Mouse (Mus musculus): Measurements from ENCODE around the gene Btnl10. TPM values are rescaled to one million over a fixed set of nuclear protein-coding genes. Genes with fewer than 3 reads are reported as not detected.

Gene Btnl10
- polyA plus RNA-seq, 1 experiment from 2014 or later = not detected

- H3K4me1 ChIP-seq (replicated peaks) = peaks cover 60% of the 10 kb centered on the region
- peak within 1 kb of the TSS; percentile 96 for H3K4me3 ChIP-seq
- H3K36me3 ChIP-seq = peaks cover 9% of the 10 kb centered on the region
- peak within 1 kb of the TSS; percentile 100 for H3K27ac ChIP-seq
- H3K27me3 ChIP-seq = no peaks in the 10 kb centered on the region
- H3K4me2 ChIP-seq = peak within 1 kb of the TSS; percentile 91
- under 1% methylated on average over 49 of the region's 49 CpGs for WGBS
- H3K9ac ChIP-seq = peak within 1 kb of the TSS; percentile 97
- H3K9me3 ChIP-seq = no peaks in the 10 kb centered on the region
- peak; percentile 91 for ATAC-seq (ENCODE audit: low FRiP score)
Observed at GRCm38 (mm10) chr11:58954420-58955142, 36.9 kb downstream of the Btnl10 start, which contains the start of the genes Hist3h2a and Trim17. Gene Hist3h2a (plus strand): TSS chr11:58954685. Gene Trim17 (plus strand): TSS chr11:58954685.

- Histone ChIP-seq H3K36me3 (peaks cover 9% of the 10 kb centered on the region), H3K4me1 (replicated peaks) (peaks cover 63% of the 10 kb centered on the region), H3K4me3 (peak overlapping the region; percentile 96), H3K4me2 (peak overlapping the region; percentile 80), H3K9ac (peak overlapping the region; percentile 94), H3K9me3 (no peaks in the 10 kb centered on the region), H3K27me3 (no peaks in the 10 kb centered on the region), H3K27ac (peak overlapping the region; percentile 100)
- under 1% methylated on average over 20 of the region's 20 CpGs for WGBS
- ATAC-seq (ENCODE audit: low FRiP score) = no peak
Observed at GRCm38 (mm10) chr11:58955143-58955867, 37.6 kb downstream of the Btnl10 start.

- H3K4me3 ChIP-seq = peak overlapping the region; percentile 96
- H3K9me3 ChIP-seq = no peaks in the 10 kb centered on the region
- H3K4me2 ChIP-seq = peak overlapping the region; percentile 80
- H3K36me3 ChIP-seq = peaks cover 9% of the 10 kb centered on the region
- 27% methylated on average over 8 of the region's 8 CpGs for WGBS
- peak overlapping the region; percentile 94 for H3K9ac ChIP-seq
- ATAC-seq (ENCODE audit: low FRiP score) = no peak
- peaks cover 60% of the 10 kb centered on the region for H3K4me1 ChIP-seq (replicated peaks)
- H3K27me3 ChIP-seq = no peaks in the 10 kb centered on the region
- H3K27ac ChIP-seq = peak overlapping the region; percentile 100
Observed at GRCm38 (mm10) chr11:58955868-58956257, 38.2 kb downstream of the Btnl10 start.

- Histone ChIP-seq H3K4me3 (peak overlapping the region; percentile 96), H3K9me3 (no peaks in the 10 kb centered on the region), H3K4me1 (replicated peaks) (peaks cover 45% of the 10 kb centered on the region), H3K36me3 (peaks cover 9% of the 10 kb centered on the region), H3K27ac (peak overlapping the region; percentile 13; the same call in 1 of the 2 replicates), H3K9ac (peak overlapping the region; percentile 94), H3K4me2 (peak overlapping the region; percentile 80), H3K27me3 (peaks cover 8% of the 10 kb centered on the region; the same call in 1 of the 2 replicates)
- 76% methylated on average over 5 of the region's 5 CpGs for WGBS
- no peak for ATAC-seq (ENCODE audit: low FRiP score)
Observed at GRCm38 (mm10) chr11:58957226-58957914, 39.7 kb downstream of the Btnl10 start.

- 79% methylated on average over 6 of the region's 6 CpGs for WGBS
- no peaks in the 10 kb centered on the region for H3K9me3 ChIP-seq
- H3K4me2 ChIP-seq = peak overlapping the region; percentile 80
- H3K4me3 ChIP-seq = peak overlapping the region; percentile 96; the same call in 1 of the 2 replicates
- H3K27ac ChIP-seq = no peak overlapping the region
- no peak overlapping the region; the same call in 1 of the 2 replicates for H3K9ac ChIP-seq
- H3K27me3 ChIP-seq = peaks cover 8% of the 10 kb centered on the region; the same call in 1 of the 2 replicates
- ATAC-seq (ENCODE audit: low FRiP score) = no peak
- peaks cover 43% of the 10 kb centered on the region for H3K4me1 ChIP-seq (replicated peaks)
- H3K36me3 ChIP-seq = peaks cover 9% of the 10 kb centered on the region
Observed at GRCm38 (mm10) chr11:58958536-58958935, 40.8 kb downstream of the Btnl10 start.

- 36% methylated on average over 15 of the region's 15 CpGs for WGBS
- H3K9me3 ChIP-seq = no peaks in the 10 kb centered on the region
- H3K27ac ChIP-seq = peak overlapping the region; percentile 88
- peak overlapping the region; percentile 80 for H3K4me2 ChIP-seq
- no peak for ATAC-seq (ENCODE audit: low FRiP score)
- peaks cover 45% of the 10 kb centered on the region for H3K4me1 ChIP-seq (replicated peaks)
- peak overlapping the region; percentile 70 for H3K9ac ChIP-seq
- H3K36me3 ChIP-seq = peaks cover 9% of the 10 kb centered on the region
- H3K4me3 ChIP-seq = peak overlapping the region; percentile 49
- peaks cover 8% of the 10 kb centered on the region; the same call in 1 of the 2 replicates for H3K27me3 ChIP-seq
Observed at GRCm38 (mm10) chr11:58959186-58959825, 41.6 kb downstream of the Btnl10 start.

GRCm38 (mm10) chr11:58959921-58960465 is 42.3 kb downstream of the Btnl10 start:
- ATAC-seq (ENCODE audit: low FRiP score) = peak; percentile 85
- peaks cover 48% of the 10 kb centered on the region for H3K4me1 ChIP-seq (replicated peaks)
- 3% methylated on average over 40 of the region's 40 CpGs for WGBS
- peak overlapping the region; percentile 88 for H3K27ac ChIP-seq
- H3K27me3 ChIP-seq = peaks cover 8% of the 10 kb centered on the region; the same call in 1 of the 2 replicates
- H3K36me3 ChIP-seq = peaks cover 9% of the 10 kb centered on the region
- H3K4me2 ChIP-seq = peak overlapping the region; percentile 80
- peak overlapping the region; percentile 49 for H3K4me3 ChIP-seq
- H3K9ac ChIP-seq = peak overlapping the region; percentile 70
- H3K9me3 ChIP-seq = no peaks in the 10 kb centered on the region

GRCm38 (mm10) chr11:58961364-58962177 is 43.9 kb downstream of the Btnl10 start:
- Histone ChIP-seq H3K9ac (no peak overlapping the region), H3K4me2 (no peak overlapping the region), H3K27me3 (peaks cover 8% of the 10 kb centered on the region; the same call in 1 of the 2 replicates), H3K27ac (no peak overlapping the region), H3K36me3 (peaks cover 9% of the 10 kb centered on the region), H3K4me1 (replicated peaks) (peaks cover 46% of the 10 kb centered on the region), H3K9me3 (no peaks in the 10 kb centered on the region), H3K4me3 (no peak overlapping the region)
- 67% methylated on average over 50 of the region's 50 CpGs for WGBS
- ATAC-seq (ENCODE audit: low FRiP score) = no peak

GRCm38 (mm10) chr11:58963543-58963942 is 45.8 kb downstream of the Btnl10 start:
- Histone ChIP-seq H3K9ac (no peak overlapping the region), H3K36me3 (peaks cover 8% of the 10 kb centered on the region; the same call in 1 of the 2 replicates), H3K27ac (no peak overlapping the region), H3K4me2 (no peak overlapping the region), H3K4me1 (replicated peaks) (peaks cover 26% of the 10 kb centered on the region), H3K27me3 (peaks cover 8% of the 10 kb centered on the region; the same call in 1 of the 2 replicates), H3K4me3 (no peak overlapping the region), H3K9me3 (no peaks in the 10 kb centered on the region)
- no peak for ATAC-seq (ENCODE audit: low FRiP score)
- 31% methylated on average over 17 of the region's 17 CpGs for WGBS

- no peak for ATAC-seq (ENCODE audit: low FRiP score)
- no peak overlapping the region for H3K4me2 ChIP-seq
- no peak overlapping the region for H3K27ac ChIP-seq
- no peak overlapping the region for H3K4me3 ChIP-seq
- peaks cover 12% of the 10 kb centered on the region; the same call in 1 of the 2 replicates for H3K36me3 ChIP-seq
- peaks cover 8% of the 10 kb centered on the region; the same call in 1 of the 2 replicates for H3K27me3 ChIP-seq
- 89% methylated on average over 7 of the region's 7 CpGs for WGBS
- no peaks in the 10 kb centered on the region for H3K9me3 ChIP-seq
- H3K9ac ChIP-seq = no peak overlapping the region
- H3K4me1 ChIP-seq (replicated peaks) = peaks cover 20% of the 10 kb centered on the region
Observed at GRCm38 (mm10) chr11:58964216-58964615, 46.5 kb downstream of the Btnl10 start.
